Mouse (Mus musculus) kidney, postnatal 36 days (tissue): ENCODE results near the gene Gm17268.

ENCODE experiments used
- DNase-seq, 2 experiments: peaks; one replicate each; pipeline ENCODE4 v3.0.0; 2021 to 2022; ENCODE audit warnings: mixed read lengths in 2 of 2

Gm17268 gene

GRCm38 (mm10) chr11:82030171-82030570 is 8.2 kb downstream of the Gm17268 start:
- no peak for DNase-seq

GRCm38 (mm10) chr11:82023769-82024168 is 14.6 kb downstream of the Gm17268 start:
- DNase-seq: no peak

DNA sequence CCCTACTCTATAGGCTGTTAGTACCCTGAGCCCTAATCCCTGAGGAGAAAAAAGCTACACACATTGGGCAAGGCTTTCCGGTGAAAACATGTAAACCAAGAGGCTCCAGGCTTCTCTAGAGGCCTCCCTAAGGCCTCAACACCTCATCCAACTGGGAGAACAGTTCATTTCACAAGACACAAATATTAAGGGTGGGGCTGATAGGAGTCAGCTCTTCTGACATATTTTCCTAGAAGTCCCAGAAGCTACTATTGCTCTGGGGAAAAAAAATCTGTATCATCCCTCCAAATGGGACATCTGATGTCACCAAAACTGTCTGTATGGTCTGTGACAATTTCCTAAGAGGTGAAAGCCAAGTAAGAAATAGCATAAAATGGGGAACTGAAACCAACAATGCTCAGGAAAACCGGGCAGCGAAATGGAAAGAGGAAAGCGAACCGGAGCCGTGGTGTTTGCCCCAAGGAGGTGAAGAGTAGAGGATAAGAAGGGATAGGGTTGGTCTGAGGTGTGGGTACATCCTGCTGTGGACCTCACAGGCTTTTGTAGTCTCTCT is 15.8 kb downstream of the Gm17268 start:
- DNase-seq: no peak

DNA sequence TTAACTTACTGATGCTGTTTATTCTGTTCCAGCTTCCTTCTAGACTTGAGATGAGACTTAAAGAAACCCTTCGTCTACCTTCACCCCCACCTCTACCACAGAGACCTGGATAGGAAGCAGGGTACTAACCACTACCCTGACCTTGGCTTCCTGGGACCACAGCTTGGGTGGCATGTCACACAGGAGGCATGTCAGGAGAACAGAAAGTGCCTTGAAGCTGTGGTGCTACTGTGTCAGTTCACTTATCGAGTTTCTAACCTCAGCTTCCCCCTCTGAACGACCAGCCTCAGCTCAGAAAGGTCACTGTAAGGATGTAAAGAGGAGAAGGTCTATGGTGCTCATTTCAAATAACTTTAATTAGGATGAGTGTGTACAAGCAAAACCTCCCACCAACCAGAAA is 17.0 kb downstream of the Gm17268 start:
- DNase-seq: no peak

DNA sequence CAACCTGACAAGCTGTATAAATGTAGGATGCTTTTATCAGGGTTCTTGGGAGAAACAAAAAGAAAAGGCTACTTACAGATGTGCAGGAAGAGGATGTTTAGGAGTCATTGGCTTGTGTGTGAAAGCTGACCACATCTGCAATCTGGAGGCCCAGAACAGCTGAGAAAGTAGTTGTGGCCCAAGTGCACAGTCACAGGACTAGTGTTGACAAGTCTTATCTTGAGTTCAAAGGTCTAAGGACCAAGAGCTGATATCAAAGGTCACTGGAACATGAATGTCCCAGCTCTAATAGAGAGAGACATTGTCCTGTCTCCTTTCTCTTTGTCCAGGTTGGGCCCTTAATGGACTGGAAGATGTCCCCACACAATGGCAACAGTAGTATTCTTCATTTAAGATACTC is 18.6 kb downstream of the Gm17268 start:
- no peak for DNase-seq

DNA sequence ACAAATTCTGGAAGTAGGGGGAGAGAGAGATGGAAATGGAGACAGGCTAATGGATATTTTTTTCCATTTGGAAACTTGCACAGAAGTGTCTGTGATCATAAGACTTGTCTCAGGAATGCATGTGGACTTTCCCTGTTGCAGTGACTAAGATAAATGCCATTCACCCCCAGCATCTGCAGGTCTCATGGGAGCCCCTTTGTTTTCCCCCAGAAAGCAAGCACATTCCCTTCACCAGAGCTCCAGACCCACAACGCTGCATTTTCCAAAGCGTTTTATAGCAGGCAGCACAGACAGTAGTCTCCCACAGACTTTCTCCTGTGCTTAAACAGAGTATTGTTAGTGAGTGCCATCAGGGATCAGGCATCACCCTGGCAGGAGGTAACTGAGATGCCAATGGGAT is 19.0 kb downstream of the Gm17268 start:
- DNase-seq: no peak

DNA sequence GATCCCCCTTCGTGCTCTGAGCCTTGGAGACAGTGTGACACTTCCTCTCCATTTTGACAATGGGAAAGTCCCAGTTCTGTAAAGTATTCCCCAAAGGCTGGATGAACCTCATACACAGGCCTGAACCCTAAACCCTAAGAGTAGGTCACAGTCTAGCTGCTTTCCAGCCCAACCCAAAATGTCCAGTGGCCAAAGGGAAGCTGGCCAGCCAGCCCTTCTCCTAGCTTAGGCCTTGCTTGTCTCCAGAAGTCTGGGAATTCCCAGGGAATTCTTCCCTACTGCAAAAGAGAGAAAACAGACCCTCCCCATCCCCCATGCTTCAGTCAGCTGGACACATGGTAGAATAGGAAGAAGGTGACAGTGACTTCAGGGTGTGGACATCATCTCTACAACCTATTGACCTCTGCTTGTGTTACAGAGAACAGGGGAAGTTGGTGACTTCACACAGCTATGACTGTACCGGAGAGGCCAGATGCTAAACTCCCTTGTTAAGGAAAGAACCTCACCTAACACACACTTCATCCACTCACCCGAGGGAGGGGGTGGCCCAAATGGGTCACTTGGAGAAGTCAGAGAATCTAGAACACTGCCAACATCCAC is 22.1 kb downstream of the Gm17268 start:
- no peak for DNase-seq

- no peak for DNase-seq
Observed at GRCm38 (mm10) chr11:82015066-82015465, 23.3 kb downstream of the Gm17268 start.

GRCm38 (mm10) chr11:82013756-82014155 is 24.6 kb downstream of the Gm17268 start:
- DNase-seq: no peak

DNA sequence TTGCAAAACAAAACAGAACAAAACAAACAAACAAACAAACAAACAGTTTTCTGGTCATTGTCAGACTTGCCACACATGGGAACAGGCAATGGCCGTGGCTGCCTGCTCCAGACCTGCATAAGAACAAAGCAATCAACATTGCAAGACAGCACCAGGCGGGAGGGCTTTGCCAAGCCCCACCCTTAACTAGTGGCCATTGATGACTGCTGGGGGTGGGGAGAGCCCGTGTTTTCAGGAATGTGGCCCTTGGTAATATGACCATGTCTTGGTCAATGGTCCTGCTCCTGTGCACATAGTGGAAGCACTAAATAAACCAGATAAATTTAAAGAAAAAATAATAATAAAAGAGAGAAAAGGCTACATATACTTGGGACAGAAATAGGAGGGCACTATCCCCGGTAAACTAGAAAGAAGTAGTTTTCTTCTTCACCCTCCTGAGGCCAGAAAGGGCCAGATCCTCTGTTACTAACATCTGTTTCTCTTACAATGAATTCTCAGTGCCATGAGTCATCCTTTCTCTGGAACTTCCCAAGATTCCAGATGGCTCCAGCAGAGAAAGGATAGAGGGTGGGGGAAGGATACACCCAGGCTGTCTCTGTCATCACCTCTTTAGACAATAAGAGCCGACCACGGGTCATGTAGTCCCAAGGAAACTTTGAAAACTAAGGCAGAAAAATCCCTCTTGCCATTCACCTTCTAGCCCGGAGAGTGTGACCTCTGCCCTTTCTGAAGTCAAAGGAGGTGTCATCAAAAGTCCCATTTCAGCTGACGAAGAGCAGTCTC is 26.8 kb downstream of the Gm17268 start:
- no peak for DNase-seq

DNA sequence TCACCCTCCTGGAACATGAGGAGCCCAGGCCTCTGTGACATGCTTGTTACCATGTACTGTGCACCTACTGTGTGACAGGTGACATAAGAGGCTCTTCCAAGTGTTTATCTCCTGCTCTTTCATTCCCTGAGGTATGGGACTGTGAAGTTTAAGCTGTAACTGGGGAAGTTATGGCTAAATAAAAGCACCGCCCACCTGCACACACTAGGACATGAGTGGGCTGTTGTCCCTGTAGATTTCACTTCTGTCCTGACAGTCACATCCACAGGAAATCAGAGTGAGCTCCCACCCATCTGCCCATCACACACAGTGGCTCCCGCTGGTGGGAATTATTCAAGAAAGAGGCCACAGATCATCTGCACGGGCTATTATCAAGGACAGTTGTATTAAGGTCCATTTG is 28.2 kb downstream of the Gm17268 start:
- DNase-seq: no peak

- DNase-seq: peak; percentile 61 to 67
Observed at GRCm38 (mm10) chr11:82006796-82007423, 31.5 kb downstream of the Gm17268 start.

GRCm38 (mm10) chr11:82004810-82005209 is 33.6 kb downstream of the Gm17268 start:
- no peak for DNase-seq

DNA sequence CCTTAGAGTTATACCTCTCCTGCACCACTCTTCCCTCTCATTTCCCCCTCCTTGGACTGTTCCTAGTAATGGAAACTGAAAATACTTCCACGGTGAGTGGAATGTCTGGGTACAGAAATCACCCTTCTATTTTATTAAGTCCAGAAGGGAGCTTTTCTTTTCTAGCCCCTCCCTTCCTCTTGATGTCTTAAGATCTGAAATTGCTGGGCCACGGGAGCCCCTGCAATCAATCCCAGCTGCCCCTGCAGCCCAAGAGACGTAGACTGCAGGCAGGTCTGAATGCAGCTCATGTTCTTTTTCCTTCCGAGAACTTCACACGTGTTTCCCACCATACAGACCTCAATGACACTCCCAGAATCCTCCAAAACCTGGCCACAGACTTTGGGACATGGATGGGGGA is 37.8 kb downstream of the Gm17268 start:
- no peak for DNase-seq

GRCm38 (mm10) chr11:81999469-81999868 is 38.9 kb downstream of the Gm17268 start:
- no peak for DNase-seq

DNA sequence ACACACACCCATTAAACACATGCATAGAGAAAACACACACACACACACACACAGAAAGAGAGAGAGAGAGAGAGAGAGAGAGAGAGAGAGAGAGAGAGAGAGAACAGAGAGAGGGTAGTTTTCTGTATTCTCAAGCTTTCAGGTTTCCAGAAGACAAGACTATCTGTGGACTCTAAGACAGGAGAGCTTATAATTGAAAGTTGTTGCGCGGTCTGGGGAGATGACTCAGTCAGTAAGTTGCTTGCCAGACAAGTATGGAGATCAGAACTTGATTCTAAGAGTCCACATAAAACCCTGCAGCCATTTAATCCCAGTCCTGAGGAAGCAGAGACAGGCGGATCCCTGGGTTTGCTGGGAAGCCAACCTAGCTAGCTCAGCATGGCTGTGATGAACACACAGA is 39.7 kb downstream of the Gm17268 start:
- no peak for DNase-seq

GRCm38 (mm10) chr11:81997085-81997484 is 41.3 kb downstream of the Gm17268 start:
- DNase-seq: no peak

- peak; percentile 38 to 74 for DNase-seq
Observed at GRCm38 (mm10) chr11:81996172-81996841, 42.1 kb downstream of the Gm17268 start.

DNA sequence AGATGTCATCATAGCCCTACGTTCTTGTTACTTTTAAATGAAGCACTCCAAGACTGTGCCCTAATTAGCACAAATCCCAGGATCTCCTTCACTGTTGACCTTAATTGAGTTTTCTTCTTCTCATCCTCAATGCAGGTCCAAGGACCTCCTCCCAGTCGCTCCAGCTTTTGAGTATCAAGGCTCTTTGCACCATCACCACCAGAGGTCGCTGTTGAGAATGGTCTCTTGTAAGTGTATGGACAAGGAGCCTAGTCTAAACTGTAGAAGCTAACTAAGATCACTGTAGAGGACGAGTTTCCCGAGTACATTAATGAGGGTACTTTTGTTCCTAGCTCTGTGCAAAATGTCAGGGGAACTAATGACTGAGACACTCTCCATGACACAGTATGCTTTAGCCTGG is 55.2 kb downstream of the Gm17268 start:
- peak; percentile 29 to 69 for DNase-seq

DNA sequence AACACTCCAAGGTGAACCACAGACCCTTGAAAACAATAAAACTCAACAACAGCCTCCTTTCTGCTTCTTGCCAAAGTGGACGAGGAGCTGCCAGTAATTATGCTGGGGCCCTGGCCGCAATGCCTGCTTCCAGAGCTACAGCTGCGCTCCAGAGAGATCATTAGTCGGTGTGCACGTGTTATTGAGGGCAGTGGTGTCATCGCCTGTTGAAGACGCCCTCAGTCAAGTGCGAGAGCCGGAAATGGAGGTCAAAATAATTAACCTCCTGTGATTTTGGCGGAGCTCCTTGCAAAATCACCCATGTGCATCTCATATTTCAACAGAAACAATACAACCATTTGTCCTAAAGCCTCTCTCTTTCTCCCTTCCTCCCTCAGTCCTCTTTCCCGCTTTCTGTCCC is 56.2 kb downstream of the Gm17268 start:
- DNase-seq: peak in 1 of 2 experiments; percentile 5
